Mouse (Mus musculus) stomach, embryonic 15.5 days (tissue): ENCODE data around the gene Prkab1. TPM values are rescaled to one million over a fixed set of nuclear protein-coding genes. Genes with fewer than 3 reads are reported as not detected.

Experiments
- ATAC-seq: fragments of 200-750 bp; cut with Nextera tagmentation; 2 replicates; pipeline ENCODE4 v1.8.0; 2017; ENCODE audit warnings: low read depth, moderate number of reproducible peaks, moderate TSS enrichment; ENCODE audit not compliant: insufficient read depth, low FRiP score
- H3K27ac ChIP-seq: fragments of 300-500 bp; sonication (generic); 2 replicates; pipeline ENCODE4 v1.5.1; 2015; ENCODE audit warnings: mild to moderate bottlenecking, inconsistent platforms
- H3K27me3 ChIP-seq: fragments of 300-500 bp; sonication (generic); replicated peaks from 2 replicates; pipeline ENCODE4 v1.6.1; 2015; ENCODE audit warnings: inconsistent platforms
- H3K36me3 ChIP-seq: fragments of 300-500 bp; sonication (generic); 2 replicates; pipeline ENCODE4 v1.6.1; 2015; ENCODE audit warnings: inconsistent platforms
- H3K4me1 ChIP-seq: fragments of 300-500 bp; sonication (generic); 2 replicates; pipeline ENCODE4 v1.6.1; 2015; ENCODE audit warnings: inconsistent platforms
- H3K4me2 ChIP-seq: fragments of 300-500 bp; sonication (generic); 2 replicates; pipeline ENCODE4 v1.6.1; 2015; ENCODE audit warnings: mild to moderate bottlenecking, inconsistent platforms
- H3K4me3 ChIP-seq: fragments of 300-500 bp; sonication (generic); replicated peaks from 2 replicates; pipeline ENCODE4 v1.5.1; 2015; ENCODE audit warnings: inconsistent platforms
- H3K9ac ChIP-seq: fragments of 300-500 bp; sonication (generic); 2 replicates; pipeline ENCODE4 v1.6.1; 2015; ENCODE audit warnings: inconsistent platforms
- H3K9me3 ChIP-seq: fragments of 300-500 bp; sonication (generic); 2 replicates; pipeline ENCODE4 v1.6.1; 2016; ENCODE audit warnings: inconsistent platforms
- WGBS: fragments of 180-500 bp; shearing (Covaris S2); methylation state at CpG from one replicate; pipeline ENCODE4 v1.1.7; 2015; 5-methylcytosine and 5-hydroxymethylcytosine counted together
- polyA plus RNA-seq: library from polyadenylated mRNA; unstranded; fragments of >200 nt; fragmentation: Nextera tagmentation; extraction: Ambion mirVana; gene quantifications from 2 replicates; pipeline ENCODE4 v1.2.1, GENCODE M21; 2015

The Prkab1 gene
- polyA plus RNA-seq, result 66.0 and 70.9 TPM in 2 replicates

GRCm38 (mm10) chr5:116024327-116024739 lies at the start of gene Prkab1:
Prkab1 (minus strand) TSS chr5:116024508.
- WGBS, result under 1% methylated on average over 46 of the region's 46 CpGs

DNA sequence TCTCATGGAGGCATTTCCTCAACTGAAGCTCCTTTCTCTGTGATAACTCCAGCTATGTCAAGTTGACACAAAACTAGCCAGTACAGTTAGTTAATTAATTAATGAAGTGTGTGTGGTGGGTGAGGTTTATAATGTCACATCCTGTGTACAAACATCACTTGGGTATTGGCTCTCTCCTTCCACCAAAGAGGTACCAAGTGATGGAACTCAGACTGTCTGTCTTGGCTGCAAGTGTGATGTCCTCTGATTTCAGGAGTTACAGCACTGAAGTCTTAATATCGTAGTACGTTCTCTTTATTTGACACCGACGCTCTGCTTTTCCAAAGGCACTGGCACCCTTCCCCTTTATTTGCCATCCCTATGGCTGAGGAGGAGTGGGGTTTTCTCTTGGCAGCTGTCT lies 45.3 kb upstream of the Prkab1 start:
- 96% methylated on average over 4 of the region's 4 CpGs for WGBS
- H3K9me3 ChIP-seq, result no peaks in the 10 kb centered on the region
- H3K4me3 ChIP-seq, result no peak overlapping the region
- no peak overlapping the region for H3K4me2 ChIP-seq
- no peak overlapping the region for H3K27ac ChIP-seq
- no peaks in the 10 kb centered on the region for H3K36me3 ChIP-seq
- H3K4me1 ChIP-seq, result no peaks in the 10 kb centered on the region
- no peak for ATAC-seq
- H3K27me3 ChIP-seq, result no peaks in the 10 kb centered on the region
- H3K9ac ChIP-seq, result no peak overlapping the region

More at GRCm38 (mm10) chr5:116024327-116024739, at the start of gene Prkab1:
- Histone ChIP-seq H3K4me2 (peak within 1 kb of the TSS; percentile 73), H3K9me3 (no peaks in the 10 kb centered on the region), H3K36me3 (peaks cover 20% of the 10 kb centered on the region), H3K4me3 (peak within 1 kb of the TSS; percentile 64), H3K27me3 (no peaks in the 10 kb centered on the region), H3K27ac (peak within 1 kb of the TSS; percentile 92), H3K4me1 (peaks cover 17% of the 10 kb centered on the region; the same call in 1 of the 2 replicates), H3K9ac (peak within 1 kb of the TSS; percentile 62)
- ATAC-seq, result peak; percentile 95

DNA sequence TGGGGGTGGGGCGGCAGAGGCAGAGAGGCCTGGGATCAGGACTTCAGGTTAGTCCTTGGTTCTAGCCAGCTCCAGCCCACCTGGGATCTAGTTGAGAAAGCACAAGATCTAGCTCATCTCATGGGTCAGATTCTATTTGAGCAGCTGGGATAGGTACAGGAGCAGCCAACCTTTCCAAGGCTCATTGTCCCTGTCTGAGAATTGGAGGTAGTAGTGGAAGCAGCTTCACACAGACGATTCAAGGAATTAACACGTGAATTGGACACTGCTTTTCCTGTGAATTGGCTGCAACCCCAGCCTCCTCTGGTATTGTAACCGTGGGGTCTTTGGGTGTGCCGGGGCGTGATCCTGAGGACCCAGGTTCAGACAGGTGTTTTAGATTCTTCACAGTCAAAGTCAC lies 28.5 kb upstream of the Prkab1 start:
- Histone ChIP-seq H3K27me3 (no peaks in the 10 kb centered on the region), H3K4me1 (0 out of 2 replicates have a peak, but pooled peaks cover 2% of the 10 kb centered on the region)
- 61% methylated on average over 6 of the region's 6 CpGs for WGBS

GRCm38 (mm10) chr5:116052171-116052570 lies 27.9 kb upstream of the Prkab1 start:
- Histone ChIP-seq H3K4me3 (no peak overlapping the region), H3K36me3 (no peaks in the 10 kb centered on the region), H3K9me3 (no peaks in the 10 kb centered on the region), H3K27me3 (no peaks in the 10 kb centered on the region), H3K4me1 (0 out of 2 replicates have a peak, but pooled peaks cover 2% of the 10 kb centered on the region), H3K27ac (no peak overlapping the region), H3K4me2 (no peak overlapping the region), H3K9ac (no peak overlapping the region)
- whole genome bisulfite sequencing, result 76% methylated on average over 5 of the region's 5 CpGs
- no peak for ATAC-seq

More for the DNA sequence above, 28.5 kb upstream of the Prkab1 start:
- ATAC-seq, result no peak
- no peak overlapping the region for H3K27ac ChIP-seq
- H3K9me3 ChIP-seq, result no peaks in the 10 kb centered on the region
- H3K4me3 ChIP-seq, result no peak overlapping the region
- H3K4me2 ChIP-seq, result no peak overlapping the region
- no peaks in the 10 kb centered on the region for H3K36me3 ChIP-seq
- H3K9ac ChIP-seq, result no peak overlapping the region

DNA sequence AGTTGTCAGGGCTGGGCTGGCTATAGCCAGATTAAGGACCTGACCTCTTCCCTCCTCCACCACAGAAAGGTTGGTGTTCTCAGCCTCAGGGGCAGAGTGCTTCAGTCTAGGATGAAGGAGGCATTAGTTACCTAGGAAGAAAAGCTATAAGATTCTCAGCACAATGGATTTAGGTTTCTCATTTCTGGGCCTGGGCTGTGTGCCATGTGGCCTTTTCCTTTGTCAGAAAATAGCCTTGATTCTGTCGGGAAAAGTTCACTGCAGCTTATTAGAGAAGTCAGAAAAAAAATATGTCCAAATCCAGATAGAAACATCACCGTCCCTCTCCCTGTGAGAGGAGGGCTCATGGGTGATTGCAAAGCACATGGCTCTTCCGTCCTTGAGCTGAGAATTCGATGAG lies 25.5 kb upstream of the Prkab1 start:
- H3K27ac ChIP-seq, result no peak overlapping the region
- no peak for ATAC-seq
- 0 out of 2 replicates have a peak, but pooled peaks cover 2% of the 10 kb centered on the region for H3K4me1 ChIP-seq
- WGBS, result 69% methylated on average over 4 of the region's 4 CpGs
- H3K9ac ChIP-seq, result no peak overlapping the region
- H3K9me3 ChIP-seq, result no peaks in the 10 kb centered on the region
- H3K4me2 ChIP-seq, result no peak overlapping the region
- H3K4me3 ChIP-seq, result no peak overlapping the region
- no peaks in the 10 kb centered on the region for H3K36me3 ChIP-seq
- no peaks in the 10 kb centered on the region for H3K27me3 ChIP-seq

DNA sequence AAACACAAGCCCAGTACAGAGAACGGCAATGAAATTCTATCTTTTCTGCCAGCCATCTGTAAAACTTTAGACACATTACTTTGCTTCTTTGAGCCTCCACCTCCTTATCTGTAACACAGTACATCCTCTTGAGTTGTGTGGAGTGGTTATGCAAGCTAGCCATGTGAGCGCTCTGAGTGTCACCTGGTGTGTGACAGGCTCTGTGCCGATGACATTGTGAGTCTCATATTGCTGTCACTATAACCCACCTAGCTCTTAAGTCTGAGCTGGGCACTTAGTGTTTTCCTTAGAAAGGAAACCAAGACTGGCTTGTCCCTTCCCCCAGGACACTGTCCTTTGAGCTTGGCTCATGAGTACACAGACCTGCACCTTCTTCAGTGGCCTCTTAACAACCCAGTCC lies 24.0 kb upstream of the Prkab1 start:
- WGBS, result 89% methylated on average over 3 of the region's 3 CpGs

DNA sequence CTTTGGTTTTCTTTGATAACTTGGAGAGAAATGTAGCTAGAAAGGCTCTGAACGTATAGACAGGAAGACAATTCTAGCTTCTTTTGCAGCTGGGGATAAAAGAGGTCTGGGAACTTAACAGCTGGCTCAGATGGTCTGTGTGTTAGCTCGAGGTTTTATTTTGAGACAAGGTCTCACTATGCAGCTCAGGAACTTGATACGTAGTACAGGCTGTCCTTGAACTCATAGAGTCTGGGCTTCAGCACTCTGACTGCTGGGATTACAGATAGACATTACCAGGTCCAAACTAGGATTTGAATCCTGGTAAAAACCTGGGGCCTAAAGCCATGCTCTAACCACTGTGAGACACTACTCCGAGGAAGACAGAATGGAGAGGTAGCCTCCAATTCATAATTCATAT lies 21.9 kb upstream of the Prkab1 start:
- 67% methylated on average over 4 of the region's 4 CpGs for WGBS
- no peak for ATAC-seq
- H3K4me3 ChIP-seq, result no peak overlapping the region

More for the DNA sequence above, 24.0 kb upstream of the Prkab1 start:
- no peaks in the 10 kb centered on the region for H3K36me3 ChIP-seq
- no peak for ATAC-seq
- no peak overlapping the region for H3K9ac ChIP-seq
- no peak overlapping the region for H3K27ac ChIP-seq
- H3K4me3 ChIP-seq, result no peak overlapping the region
- 0 out of 2 replicates have a peak, but pooled peaks cover 2% of the 10 kb centered on the region for H3K4me1 ChIP-seq
- no peaks in the 10 kb centered on the region for H3K27me3 ChIP-seq
- no peak overlapping the region for H3K4me2 ChIP-seq
- H3K9me3 ChIP-seq, result no peaks in the 10 kb centered on the region

DNA sequence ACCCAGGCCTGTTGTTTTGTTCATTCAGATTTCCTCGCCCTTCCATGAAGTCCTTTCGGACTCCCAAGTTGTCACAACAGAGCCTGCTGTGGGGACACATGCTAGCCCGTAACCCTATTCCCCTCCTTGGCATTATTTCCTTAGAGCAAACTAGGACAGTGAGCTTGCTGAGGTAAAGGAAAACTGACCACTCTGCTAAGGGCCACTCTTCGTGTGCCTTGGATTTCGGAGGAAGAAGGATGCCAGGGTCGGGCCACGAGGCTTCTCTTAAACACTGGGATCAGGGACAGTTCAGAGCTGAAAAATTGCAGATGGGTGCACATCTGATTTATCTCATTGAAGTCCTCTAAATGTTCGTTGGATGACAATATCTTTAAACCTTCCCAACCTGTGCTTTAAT lies 21.3 kb upstream of the Prkab1 start:
- no peak overlapping the region for H3K4me3 ChIP-seq
- H3K36me3 ChIP-seq, result no peaks in the 10 kb centered on the region
- ATAC-seq, result no peak
- no peak overlapping the region for H3K4me2 ChIP-seq
- H3K4me1 ChIP-seq, result 0 out of 2 replicates have a peak, but pooled peaks cover 2% of the 10 kb centered on the region
- H3K9me3 ChIP-seq, result no peaks in the 10 kb centered on the region
- no peak overlapping the region for H3K27ac ChIP-seq
- 77% methylated on average over 8 of the region's 8 CpGs for WGBS
- no peak overlapping the region for H3K9ac ChIP-seq
- H3K27me3 ChIP-seq, result no peaks in the 10 kb centered on the region

More for the DNA sequence above, 21.9 kb upstream of the Prkab1 start:
- H3K9me3 ChIP-seq, result no peaks in the 10 kb centered on the region
- no peak overlapping the region for H3K4me2 ChIP-seq
- no peaks in the 10 kb centered on the region for H3K36me3 ChIP-seq
- H3K27ac ChIP-seq, result no peak overlapping the region
- H3K27me3 ChIP-seq, result no peaks in the 10 kb centered on the region
- no peak overlapping the region for H3K9ac ChIP-seq
- 0 out of 2 replicates have a peak, but pooled peaks cover 2% of the 10 kb centered on the region for H3K4me1 ChIP-seq

GRCm38 (mm10) chr5:116042241-116042640 lies 17.9 kb upstream of the Prkab1 start:
- WGBS, result 71% methylated on average over 7 of the region's 7 CpGs
- Histone ChIP-seq H3K9me3 (no peaks in the 10 kb centered on the region), H3K9ac (no peak overlapping the region), H3K4me3 (no peak overlapping the region), H3K4me1 (no peaks in the 10 kb centered on the region), H3K27ac (no peak overlapping the region), H3K27me3 (no peaks in the 10 kb centered on the region), H3K36me3 (no peaks in the 10 kb centered on the region), H3K4me2 (no peak overlapping the region)
- no peak for ATAC-seq

GRCm38 (mm10) chr5:116039706-116040105 lies 15.4 kb upstream of the Prkab1 start:
- Histone ChIP-seq H3K27me3 (0 out of 2 replicates have a peak, but pooled peaks cover 4% of the 10 kb centered on the region), H3K4me3 (peak overlapping the region; percentile 5; the same call in 1 of the 2 replicates), H3K27ac (no peak overlapping the region), H3K4me1 (no peaks in the 10 kb centered on the region), H3K36me3 (no peaks in the 10 kb centered on the region), H3K9ac (no peak overlapping the region), H3K9me3 (no peaks in the 10 kb centered on the region), H3K4me2 (peak overlapping the region; percentile 51)
- WGBS, result 20% methylated on average over 11 of the region's 11 CpGs
- no peak for ATAC-seq

GRCm38 (mm10) chr5:116037731-116038130 lies 13.4 kb upstream of the Prkab1 start:
- no peak overlapping the region for H3K4me2 ChIP-seq
- no peaks in the 10 kb centered on the region for H3K36me3 ChIP-seq
- H3K9me3 ChIP-seq, result no peaks in the 10 kb centered on the region
- H3K4me3 ChIP-seq, result no peak overlapping the region
- H3K27me3 ChIP-seq, result 0 out of 2 replicates have a peak, but pooled peaks cover 4% of the 10 kb centered on the region
- no peak for ATAC-seq
- H3K9ac ChIP-seq, result no peak overlapping the region
- 57% methylated on average over 11 of the region's 12 CpGs for WGBS
- no peak overlapping the region for H3K27ac ChIP-seq
- no peaks in the 10 kb centered on the region for H3K4me1 ChIP-seq

DNA sequence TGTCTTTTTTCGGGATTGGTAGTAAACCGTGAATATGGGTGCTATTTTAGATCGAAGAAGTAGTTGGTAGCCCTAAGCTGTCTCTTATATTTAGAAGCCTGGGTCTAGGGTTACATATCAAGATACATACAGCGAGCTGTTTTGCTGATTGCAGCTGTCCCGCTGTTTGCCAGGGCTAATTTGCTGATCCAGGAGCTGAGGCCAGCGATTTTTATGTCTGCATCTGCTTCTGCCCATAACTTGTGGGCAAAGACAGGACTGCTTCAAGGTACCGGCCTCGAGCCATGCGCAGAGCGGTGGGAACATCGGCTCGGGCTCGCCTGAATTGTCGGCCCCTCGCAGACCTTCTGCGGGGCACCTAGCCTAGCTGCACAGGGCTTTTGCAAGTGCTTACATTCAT lies 12.2 kb upstream of the Prkab1 start:
- H3K9ac ChIP-seq, result no peak overlapping the region
- WGBS, result 72% methylated on average over 16 of the region's 16 CpGs
- H3K36me3 ChIP-seq, result no peaks in the 10 kb centered on the region
- H3K4me3 ChIP-seq, result no peak overlapping the region
- no peak for ATAC-seq
- H3K27me3 ChIP-seq, result 0 out of 2 replicates have a peak, but pooled peaks cover 4% of the 10 kb centered on the region
- H3K27ac ChIP-seq, result no peak overlapping the region
- no peaks in the 10 kb centered on the region for H3K4me1 ChIP-seq
- H3K4me2 ChIP-seq, result no peak overlapping the region
- no peaks in the 10 kb centered on the region for H3K9me3 ChIP-seq
